Mouse (Mus musculus) lung, postnatal 14 days (tissue): Measurements from ENCODE around the gene Cd99l2.

Source experiments
- DNase-seq: peaks from one replicate; pipeline ENCODE4 v3.0.0; 2021

Cd99l2 gene

GRCm38 (mm10) chrX:71465417-71465816, 27.2 kb downstream of the Cd99l2 start:
- DNase-seq = no peak

GRCm38 (mm10) chrX:71464138-71464826, 28.4 kb downstream of the Cd99l2 start:
- DNase-seq = peak; percentile 2

GRCm38 (mm10) chrX:71456078-71456737, 36.4 kb downstream of the Cd99l2 start:
- no peak for DNase-seq

- no peak for DNase-seq
Measured at GRCm38 (mm10) chrX:71442916-71443315, 49.7 kb downstream of the Cd99l2 start.

- no peak for DNase-seq
Measured at GRCm38 (mm10) chrX:71439473-71439872, 53.2 kb downstream of the Cd99l2 start.

GRCm38 (mm10) chrX:71435542-71435941, 57.1 kb downstream of the Cd99l2 start:
- no peak for DNase-seq

GRCm38 (mm10) chrX:71434860-71435259, 57.8 kb downstream of the Cd99l2 start:
- no peak for DNase-seq

- no peak for DNase-seq
Measured at GRCm38 (mm10) chrX:71434448-71434847, 58.2 kb downstream of the Cd99l2 start.

- DNase-seq = no peak
Measured at GRCm38 (mm10) chrX:71430900-71431299, 61.7 kb downstream of the Cd99l2 start.

- DNase-seq = no peak
Measured at GRCm38 (mm10) chrX:71427491-71427890, 65.2 kb downstream of the Cd99l2 start.

GRCm38 (mm10) chrX:71425746-71426519, 66.7 kb downstream of the Cd99l2 start:
- DNase-seq = peak; percentile 86

GRCm38 (mm10) chrX:71424852-71425251, 67.8 kb downstream of the Cd99l2 start:
- DNase-seq = no peak

GRCm38 (mm10) chrX:71413616-71414015, 79.0 kb downstream of the Cd99l2 start:
- no peak for DNase-seq

GRCm38 (mm10) chrX:71412776-71413175, 79.9 kb downstream of the Cd99l2 start:
- DNase-seq = no peak

- no peak for DNase-seq
Measured at GRCm38 (mm10) chrX:71408386-71408785, 84.3 kb downstream of the Cd99l2 start.

GRCm38 (mm10) chrX:71406290-71406689, 86.4 kb downstream of the Cd99l2 start:
- DNase-seq = no peak

- DNase-seq = no peak
Measured at GRCm38 (mm10) chrX:71396326-71396725, 96.3 kb downstream of the Cd99l2 start.

- peak; percentile 21 for DNase-seq
Measured at GRCm38 (mm10) chrX:71381571-71381970, 111.1 kb downstream of the Cd99l2 start.

GRCm38 (mm10) chrX:71378435-71378834, 114.2 kb downstream of the Cd99l2 start:
- no peak for DNase-seq

GRCm38 (mm10) chrX:71376781-71377180, 115.9 kb downstream of the Cd99l2 start:
- DNase-seq = no peak
